Mouse (Mus musculus) testis, adult 2 months (tissue): ENCODE results near the gene Snx18. TPM values are rescaled to one million over a fixed set of nuclear protein-coding genes. Genes with fewer than 3 reads are reported as not detected.

Experiments used
- H3K27ac ChIP-seq: fragments of 200-500 bp; 2 replicates; pipeline ENCODE4 v1.5.1; 2012; ENCODE audit warnings: low read depth, low read length; ENCODE audit not compliant: control insufficient read depth, insufficient read depth
- H3K27me3 ChIP-seq: fragments of 200-500 bp; 2 replicates; pipeline ENCODE4 v1.6.1; 2012; ENCODE audit warnings: mild to moderate bottlenecking, low read length, moderate library complexity; ENCODE audit not compliant: control insufficient read depth, insufficient read depth
- H3K36me3 ChIP-seq: fragments of 200-500 bp; 2 replicates; pipeline ENCODE4 v1.6.1; 2012; ENCODE audit warnings: mild to moderate bottlenecking, low read length; ENCODE audit not compliant: control insufficient read depth, insufficient read depth
- H3K4me1 ChIP-seq: fragments of 200-500 bp; 2 replicates; pipeline ENCODE4 v1.6.1; 2012; ENCODE audit warnings: low read length; ENCODE audit not compliant: control insufficient read depth, insufficient read depth
- H3K4me3 ChIP-seq: fragments of 200-500 bp; 2 replicates; pipeline ENCODE4 v1.5.1; 2012; ENCODE audit warnings: low read depth, mild to moderate bottlenecking, low read length, moderate library complexity, mixed read lengths; ENCODE audit not compliant: control insufficient read depth
- CTCF ChIP-seq: fragments of 200-500 bp; IDR thresholded peaks from 2 replicates; pipeline ENCODE4 v1.5.1; 2012; ENCODE audit warnings: low read depth, mild to moderate bottlenecking, inconsistent platforms, low read length, moderate library complexity; ENCODE audit not compliant: control insufficient read depth, insufficient read depth, insufficient replicate concordance
- POLR2A ChIP-seq: fragments of 200-500 bp; IDR thresholded peaks from 2 replicates; pipeline ENCODE4 v1.6.1; 2012; ENCODE audit warnings: low read depth, mild to moderate bottlenecking, inconsistent platforms, low read length, moderate library complexity; ENCODE audit not compliant: control insufficient read depth
- polyA plus RNA-seq: library from polyadenylated mRNA; depleted of rRNA; stranded (reverse); fragments of >200 nt; gene quantifications from 2 replicates; pipeline ENCODE4 v1.2.3, GENCODE M21; 2012

Snx18 gene
- polyA plus RNA-seq, 1 experiment: 2.0 TPM

DNA sequence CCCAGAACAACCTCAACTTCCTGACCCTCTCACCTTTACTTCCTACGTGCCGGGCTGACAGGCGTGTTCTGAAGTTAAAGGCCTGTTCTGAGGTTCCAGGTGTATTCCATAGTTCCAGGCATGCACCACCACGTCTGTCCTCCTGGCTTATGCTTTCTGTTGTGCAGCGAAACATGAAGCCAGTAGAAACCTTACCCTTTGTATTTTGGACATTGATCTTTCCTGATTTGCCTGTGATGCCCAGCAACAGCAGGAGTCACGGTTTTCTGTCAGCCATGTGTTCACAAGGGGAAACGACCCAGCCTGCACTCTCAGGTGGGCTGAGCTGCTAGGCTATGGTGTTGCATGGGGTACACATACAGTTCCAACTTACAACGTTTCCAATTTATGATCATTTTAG is 9.2 kb upstream of the Snx18 start:
- TF ChIP-seq CTCF (no peak), POLR2A (no peak)
- no peaks in the 10 kb centered on the region for H3K27me3 ChIP-seq
- H3K36me3 ChIP-seq: no peaks in the 10 kb centered on the region
- no peak overlapping the region for H3K27ac ChIP-seq
- no peak overlapping the region for H3K4me3 ChIP-seq
- no peaks in the 10 kb centered on the region; the same call in none of the 2 replicates for H3K4me1 ChIP-seq

DNA sequence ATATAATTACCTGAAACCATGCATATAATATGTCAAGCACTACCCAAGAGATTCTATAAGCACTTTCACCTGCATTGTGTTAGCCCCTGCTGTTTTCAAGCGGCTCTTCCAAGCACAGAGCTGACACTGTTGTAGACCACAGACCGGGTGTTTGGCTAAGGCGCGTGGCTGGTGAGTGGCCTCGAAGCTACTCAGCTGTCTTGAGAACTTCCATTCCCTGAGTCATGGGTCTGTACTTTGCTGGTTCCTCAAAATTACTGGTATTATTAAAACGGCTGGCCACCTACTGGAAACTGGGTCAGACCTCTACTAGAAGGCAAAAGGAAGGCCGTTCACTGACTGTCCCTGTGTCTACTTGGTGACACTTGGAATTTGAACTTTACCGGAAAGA is 4.5 kb upstream of the Snx18 start:
- Histone ChIP-seq H3K27ac (no peak overlapping the region), H3K36me3 (no peaks in the 10 kb centered on the region), H3K27me3 (no peaks in the 10 kb centered on the region), H3K4me1 (peaks cover 10% of the 10 kb centered on the region), H3K4me3 (no peak overlapping the region)
- TF ChIP-seq CTCF: no peak
- TF ChIP-seq POLR2A: no peak

DNA sequence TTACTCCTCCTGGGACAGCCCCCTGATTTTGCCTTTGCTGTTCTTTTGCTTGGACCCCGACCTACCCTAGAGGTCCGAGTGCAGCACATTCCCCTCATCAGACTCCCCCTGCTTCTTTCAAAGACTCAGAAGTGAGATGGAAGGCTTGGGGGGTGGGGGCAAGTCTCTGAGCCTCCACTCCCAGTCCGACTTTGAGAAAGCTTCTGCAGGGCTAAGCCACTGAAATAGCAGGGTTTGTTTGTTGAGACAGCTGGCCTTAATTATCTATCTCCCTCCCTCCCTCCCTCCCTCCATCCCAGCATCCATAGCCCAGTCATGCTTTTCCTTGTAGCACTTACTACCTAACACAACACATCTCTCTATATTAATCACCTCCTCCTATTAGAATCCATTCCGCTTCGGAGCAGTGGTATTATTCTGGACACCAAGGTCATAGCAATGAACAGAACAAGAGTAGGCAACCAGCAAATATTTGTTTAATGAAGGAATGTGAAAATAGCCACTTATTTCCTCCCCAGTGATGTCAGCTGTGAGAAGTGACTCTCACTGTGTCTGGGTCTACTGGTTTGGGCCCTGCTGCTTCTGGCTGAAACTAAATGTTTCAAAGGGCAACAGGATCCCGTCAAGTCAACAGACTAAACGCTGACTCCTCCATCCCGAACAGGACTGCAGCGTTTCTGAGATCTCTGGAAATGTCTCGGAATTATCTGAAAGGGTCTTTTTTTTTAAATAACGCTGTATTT is 3.9 kb upstream of the Snx18 start:
- Histone ChIP-seq H3K36me3 (no peaks in the 10 kb centered on the region), H3K27me3 (no peaks in the 10 kb centered on the region), H3K27ac (no peak overlapping the region), H3K4me3 (no peak overlapping the region), H3K4me1 (peaks cover 15% of the 10 kb centered on the region)
- TF ChIP-seq CTCF: no peak
- TF ChIP-seq POLR2A: no peak

DNA sequence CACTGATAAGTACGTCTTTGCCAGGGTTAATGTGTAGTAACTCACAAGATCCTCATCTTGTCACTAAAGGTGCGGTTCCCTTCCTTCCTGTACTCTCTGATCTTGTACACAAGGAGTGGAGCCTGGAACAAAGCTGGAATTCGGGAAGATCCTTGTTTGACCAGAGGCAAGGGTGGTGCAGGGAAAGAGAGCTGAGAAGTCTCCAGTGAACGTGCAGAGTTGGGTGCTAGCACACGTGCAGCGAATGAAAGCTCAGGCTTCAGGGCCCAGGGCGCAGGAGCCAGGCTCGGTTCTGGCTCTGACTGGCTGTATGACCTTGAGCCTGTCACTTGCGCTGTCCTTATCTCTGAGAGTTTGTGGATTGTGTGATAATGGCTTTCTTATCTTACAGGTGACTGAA is 639 bp upstream of the Snx18 start:
- TF ChIP-seq CTCF (no peak), POLR2A (no peak)
- Histone ChIP-seq H3K36me3 (no peaks in the 10 kb centered on the region), H3K4me3 (peak overlapping the region; percentile 62), H3K27me3 (no peaks in the 10 kb centered on the region), H3K4me1 (peaks cover 23% of the 10 kb centered on the region), H3K27ac (no peak overlapping the region)

DNA sequence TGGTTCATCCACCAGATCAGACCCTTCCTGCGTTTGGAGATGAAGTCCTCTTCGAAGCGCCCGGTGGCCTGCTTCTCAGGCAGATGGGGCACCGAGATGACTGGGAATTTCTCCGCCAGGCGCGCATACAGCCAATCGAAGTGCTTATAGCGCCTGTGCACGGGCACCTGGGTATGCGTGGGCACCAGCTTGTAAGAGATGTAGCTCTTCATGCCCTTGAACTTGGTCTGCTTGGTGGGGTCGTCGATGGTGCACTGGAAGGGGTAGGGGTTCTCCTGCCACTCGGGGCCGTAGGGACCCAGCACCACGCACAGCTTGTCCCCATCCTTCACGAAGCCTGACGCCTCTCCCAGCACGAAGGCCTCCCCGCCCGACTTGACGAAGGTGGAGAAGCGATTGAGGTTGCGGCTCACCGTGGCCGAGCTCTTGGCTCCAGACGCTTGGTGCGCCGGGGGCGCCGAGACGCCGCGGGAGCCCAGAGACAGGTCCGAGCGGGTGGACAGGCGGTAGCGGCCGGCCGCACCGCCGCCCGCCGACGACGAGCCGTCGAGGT is 950 bp downstream of the Snx18 start:
- no peak overlapping the region for H3K27ac ChIP-seq
- H3K36me3 ChIP-seq: no peaks in the 10 kb centered on the region
- TF ChIP-seq POLR2A: no peak
- no peak for TF ChIP-seq CTCF
- peaks cover 23% of the 10 kb centered on the region for H3K4me1 ChIP-seq
- H3K27me3 ChIP-seq: no peaks in the 10 kb centered on the region
- peak overlapping the region; percentile 96 for H3K4me3 ChIP-seq

DNA sequence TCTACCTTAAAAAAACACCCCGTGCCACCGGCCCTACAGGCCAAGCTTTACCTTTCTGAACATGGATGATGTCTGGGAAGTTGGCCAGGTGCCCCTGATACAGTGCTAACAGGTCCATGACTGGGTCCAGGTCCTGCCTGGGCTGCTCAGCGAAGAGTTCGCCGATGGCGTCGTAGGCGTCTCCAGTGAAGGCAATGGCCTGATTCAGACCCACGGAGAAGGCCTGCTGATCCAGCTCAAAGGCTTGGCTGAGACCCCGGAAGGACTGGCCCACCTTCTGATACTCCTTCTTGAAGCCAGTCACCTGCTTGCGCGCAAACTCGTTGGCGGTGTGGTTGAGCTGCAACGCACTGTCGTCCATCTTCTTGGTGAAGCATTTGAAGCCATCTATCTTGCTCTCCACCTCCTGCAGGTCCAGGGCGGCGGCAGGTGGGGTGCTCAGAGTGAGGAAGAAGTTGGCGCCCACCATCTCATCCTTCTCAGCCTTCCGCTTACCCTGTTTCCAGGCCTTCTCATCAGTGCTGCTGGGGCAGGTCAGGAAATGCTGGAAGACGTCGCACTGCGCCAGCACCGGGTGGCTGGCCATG is 1.5 kb downstream of the Snx18 start:
- TF ChIP-seq POLR2A (no peak), CTCF (no peak)
- no peaks in the 10 kb centered on the region for H3K27me3 ChIP-seq
- no peaks in the 10 kb centered on the region for H3K36me3 ChIP-seq
- H3K4me1 ChIP-seq: peaks cover 23% of the 10 kb centered on the region
- H3K4me3 ChIP-seq: no peak overlapping the region; the same call in 1 of the 2 replicates
- H3K27ac ChIP-seq: no peak overlapping the region

DNA sequence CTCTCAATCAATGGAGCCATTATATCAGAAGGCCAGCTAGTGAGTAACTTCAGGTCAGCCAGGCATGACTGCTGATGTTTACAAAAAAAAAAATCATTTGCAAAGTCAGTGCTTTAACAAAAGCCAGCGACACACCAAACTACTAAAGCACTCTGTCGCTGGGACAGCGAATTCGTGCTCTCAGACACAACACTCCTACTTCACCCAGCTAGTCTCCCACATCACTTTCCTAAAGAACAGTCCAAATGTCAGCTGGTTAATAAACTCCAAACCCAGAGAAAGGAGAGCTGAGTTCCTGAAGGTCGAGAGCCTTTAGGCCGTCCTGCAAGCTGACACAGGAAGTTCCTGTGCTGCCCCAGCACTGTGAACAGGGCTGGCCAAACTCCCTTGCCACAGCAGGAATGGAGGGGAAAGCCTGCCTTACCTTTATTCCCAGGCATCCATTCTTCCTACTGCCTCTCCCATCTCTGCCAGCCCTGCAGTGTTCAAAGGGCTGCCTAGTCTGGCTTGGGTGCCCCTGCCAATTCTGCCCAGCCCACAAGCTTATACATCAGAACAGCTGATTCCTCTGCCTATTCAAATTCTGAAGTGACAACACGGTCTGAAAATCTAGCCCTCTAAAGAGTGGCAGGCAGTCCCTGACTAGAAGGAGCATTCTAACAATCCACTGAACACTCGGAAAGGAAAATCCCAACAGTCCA is 2.2 kb downstream of the Snx18 start:
- TF ChIP-seq POLR2A (no peak), CTCF (no peak)
- Histone ChIP-seq H3K36me3 (no peaks in the 10 kb centered on the region), H3K4me3 (peak overlapping the region; percentile 35; the same call in 1 of the 2 replicates), H3K27me3 (no peaks in the 10 kb centered on the region), H3K27ac (peak overlapping the region; percentile 51; the same call in 1 of the 2 replicates), H3K4me1 (peaks cover 23% of the 10 kb centered on the region)
